9 mouse cellular contexts compared by ENCODE assay signal in the genomic region with DNA sequence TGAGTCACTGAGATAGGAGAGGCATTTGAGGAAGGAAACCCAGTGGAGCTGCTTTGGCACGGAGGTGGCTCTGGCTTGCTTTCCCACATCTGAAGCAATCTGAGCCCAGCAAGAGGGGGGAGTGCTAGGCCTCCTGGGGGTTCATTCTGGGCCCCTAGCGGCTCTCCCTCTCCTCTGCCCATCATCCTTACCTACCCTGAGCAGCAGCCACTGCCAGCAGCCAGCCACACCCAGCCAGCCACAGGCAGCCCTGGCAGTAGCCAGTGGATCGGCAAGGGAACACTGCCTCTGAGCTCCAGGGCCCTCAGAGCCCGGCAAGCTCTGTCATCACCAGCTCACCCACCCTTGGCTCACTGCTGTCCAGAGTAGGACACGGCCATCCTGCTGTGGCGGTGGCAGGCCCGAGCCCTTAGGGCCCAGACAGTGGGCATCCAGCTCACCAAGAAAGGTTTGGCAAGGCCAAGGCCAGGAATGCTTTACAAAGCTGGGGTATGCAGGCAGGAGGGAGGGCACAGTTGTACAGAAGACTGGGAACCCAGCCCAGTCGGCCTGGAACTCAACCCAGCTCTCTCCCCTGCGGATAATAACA. TPM values are rescaled to one million over a fixed set of nuclear protein-coding genes. Genes with fewer than 3 reads are reported as not detected.
DNase-seq lines count a peak whose midpoint lies in the region; ATAC-seq and TF ChIP-seq lines count a peak whose summit lies in the region.
"Had no signal": no experiment of that assay in that cellular context is flagged by ENCODE, and none has a peak within 500 bp of the region (broad histone marks: within the 10 kb centered on the region; RNA-seq: fewer than 3 reads in every experiment).

No protein-coding gene starts in this region.

- no peak for TF ChIP-seq CTCF in lung, adult 2 months (IDR thresholded peaks at IDR 0.05; ENCODE audit: insufficient read depth, low read length)

- H3K27ac ChIP-seq in forebrain, embryonic 15.5 days (replicated peaks), result no peak overlapping the region

- peak; percentile 29; the same call in 1 of the 2 replicates for ATAC-seq in forebrain, embryonic 15.5 days (replicated peaks)

- H3K27me3 ChIP-seq in forebrain, embryonic 15.5 days, result no peaks in the 10 kb centered on the region
- H3K27me3 ChIP-seq: CH12.LX had no signal

- no peak overlapping the region for H3K9ac ChIP-seq in forebrain, embryonic 15.5 days (replicated peaks)

- no peak for TF ChIP-seq POLR2A in lung, adult 2 months (IDR thresholded peaks at IDR 0.05; ENCODE audit: borderline replicate concordance, extremely low read depth, low read depth, low read length)

- DNase-seq in adrenal gland, adult (ENCODE audit: inconsistent age in 2 of 2, low spot score in 1 of 2), result peak; percentile 65 to 87
- DNase-seq in adrenal gland, postnatal 4 days (ENCODE audit: low spot score in 2 of 2), result no peak
- DNase-seq in lung, adult 2 months, result peak; percentile 47
- no peak for DNase-seq in lung, postnatal 14 days
- DNase-seq in lung, postnatal 25 days (ENCODE audit: low spot score), result peak; percentile 32
- no peak for DNase-seq in layer of hippocampus, adult 9-10 months (ENCODE audit: low spot score)
- DNase-seq in layer of hippocampus, postnatal 10 days (ENCODE audit: low spot score in 2 of 2), result no peak

- WGBS in lung, adult 2 months, result 38% methylated on average over 9 of the region's 9 CpGs
- WGBS in forebrain, embryonic 15.5 days, result 54% methylated on average over 9 of the region's 9 CpGs

- H3K4me1 ChIP-seq in lung, adult 2 months (ENCODE audit: control insufficient read depth, insufficient read depth, low read length), result peaks cover 22% of the 10 kb centered on the region; the same call in 1 of the 2 replicates
- peaks cover 8% of the 10 kb centered on the region; the same call in 1 of the 2 replicates for H3K4me1 ChIP-seq in forebrain, embryonic 15.5 days

- no peaks in the 10 kb centered on the region for H3K9me3 ChIP-seq in forebrain, embryonic 15.5 days

- H3K4me3 ChIP-seq in lung, adult 2 months (replicated peaks; ENCODE audit: extremely low read depth, low read depth, low read length), result no peak overlapping the region
- H3K4me3 ChIP-seq in forebrain, embryonic 15.5 days, result no peak overlapping the region

- H3K36me3 ChIP-seq in forebrain, embryonic 15.5 days, result no peaks in the 10 kb centered on the region

- H3K4me2 ChIP-seq in forebrain, embryonic 15.5 days (replicated peaks), result no peak overlapping the region

RNA-seq across cellular contexts. Expression of a gene that starts 11.7 kb away (rescaled TPM):
- 10 to 100 TPM; 46.6 to 90.7 TPM for total RNA-seq in adrenal gland, postnatal 4 days (2021)
- 48.8 and 57.9 TPM in 2 replicates for polyA plus RNA-seq in lung, adult 2 months (2012; rRNA removed)
- polyA plus RNA-seq in forebrain, embryonic 15.5 days (2015; fragmentation: Nextera tagmentation; extraction: Ambion mirVana), result 0.19 and 0.22 TPM in 2 replicates
- under 1 TPM; 0.25 to 0.33 TPM for total RNA-seq in layer of hippocampus, postnatal 10 days (2021)

RNA-seq across cellular contexts. Expression of a gene that starts 24.3 kb away (rescaled TPM):
- total RNA-seq in adrenal gland, postnatal 4 days (2021), result 10 to 100 TPM; 19.4 to 20.8 TPM
- 0.63 and 1.0 TPM in 2 replicates for polyA plus RNA-seq in lung, adult 2 months (2012; rRNA removed)
- 15.7 and 17.9 TPM in 2 replicates for polyA plus RNA-seq in forebrain, embryonic 15.5 days (2015; fragmentation: Nextera tagmentation; extraction: Ambion mirVana)
- 100 to 1,000 TPM; 112 to 114 TPM for total RNA-seq in layer of hippocampus, postnatal 10 days (2021)
- total RNA-seq: CH12.LX had no signal

RNA-seq across cellular contexts. Expression of a gene that starts 27.5 kb away (rescaled TPM):
- 10 to 100 TPM; 33.7 to 39.1 TPM for total RNA-seq in adrenal gland, postnatal 4 days (2021)
- 26.9 and 32.0 TPM in 2 replicates for polyA plus RNA-seq in lung, adult 2 months (2012; rRNA removed)
- 14.7 and 15.2 TPM in 2 replicates for polyA plus RNA-seq in forebrain, embryonic 15.5 days (2015; fragmentation: Nextera tagmentation; extraction: Ambion mirVana)
- 10 to 100 TPM; 20.3 to 22.3 TPM for total RNA-seq in layer of hippocampus, postnatal 10 days (2021)

Comparison
In these comparisons a context has a peak if more than half of its experiments do, and no peak if none do; other contexts are left out.
1. DNase-seq: peak in adrenal gland, adult (2 of 2), lung, adult 2 months (single experiment) and lung, postnatal 25 days (single experiment); none in adrenal gland, postnatal 4 days (0 of 2), lung, postnatal 14 days (single experiment), layer of hippocampus, adult 9-10 months (single experiment) and layer of hippocampus, postnatal 10 days (0 of 2).
2. RNA of a gene that starts 11.7 kb away (total RNA-seq): 46.6 to 90.7 TPM in adrenal gland, postnatal 4 days; 0.25 to 0.33 TPM in layer of hippocampus, postnatal 10 days; every median in the first group is over 10 times any median in the second.
3. RNA of a gene that starts 24.3 kb away (total RNA-seq): 112 to 114 TPM in layer of hippocampus, postnatal 10 days; 19.4 to 20.8 TPM in adrenal gland, postnatal 4 days; every median in the first group is over 4 times any median in the second.